Mouse (Mus musculus) left cerebral cortex, postnatal 36 days (tissue): ENCODE data around the gene Sirt3. TPM values are rescaled to one million over a fixed set of nuclear protein-coding genes. Genes with fewer than 3 reads are reported as not detected.

Experiments
- DNase-seq, 2 experiments: peaks; one replicate each; pipeline ENCODE4 v3.0.0; 2021 to 2022; ENCODE audit warnings: low spot score in 2 of 2, mixed read lengths in 1 of 2
- intact Hi-C: fragments of 180-260 bp; cut with DNase I; formaldehyde crosslinking; loops from one replicate; pipeline ENCODE4 v1.15.1; 2025
- total RNA-seq, 2 experiments: library from RNA; stranded (reverse); gene quantifications; 2 replicates each; pipeline ENCODE4 v1.2.3; 2021

The Sirt3 gene
- total RNA-seq, 2 experiments from 2014 or later: 73.1 to 78.5 TPM

DNA sequence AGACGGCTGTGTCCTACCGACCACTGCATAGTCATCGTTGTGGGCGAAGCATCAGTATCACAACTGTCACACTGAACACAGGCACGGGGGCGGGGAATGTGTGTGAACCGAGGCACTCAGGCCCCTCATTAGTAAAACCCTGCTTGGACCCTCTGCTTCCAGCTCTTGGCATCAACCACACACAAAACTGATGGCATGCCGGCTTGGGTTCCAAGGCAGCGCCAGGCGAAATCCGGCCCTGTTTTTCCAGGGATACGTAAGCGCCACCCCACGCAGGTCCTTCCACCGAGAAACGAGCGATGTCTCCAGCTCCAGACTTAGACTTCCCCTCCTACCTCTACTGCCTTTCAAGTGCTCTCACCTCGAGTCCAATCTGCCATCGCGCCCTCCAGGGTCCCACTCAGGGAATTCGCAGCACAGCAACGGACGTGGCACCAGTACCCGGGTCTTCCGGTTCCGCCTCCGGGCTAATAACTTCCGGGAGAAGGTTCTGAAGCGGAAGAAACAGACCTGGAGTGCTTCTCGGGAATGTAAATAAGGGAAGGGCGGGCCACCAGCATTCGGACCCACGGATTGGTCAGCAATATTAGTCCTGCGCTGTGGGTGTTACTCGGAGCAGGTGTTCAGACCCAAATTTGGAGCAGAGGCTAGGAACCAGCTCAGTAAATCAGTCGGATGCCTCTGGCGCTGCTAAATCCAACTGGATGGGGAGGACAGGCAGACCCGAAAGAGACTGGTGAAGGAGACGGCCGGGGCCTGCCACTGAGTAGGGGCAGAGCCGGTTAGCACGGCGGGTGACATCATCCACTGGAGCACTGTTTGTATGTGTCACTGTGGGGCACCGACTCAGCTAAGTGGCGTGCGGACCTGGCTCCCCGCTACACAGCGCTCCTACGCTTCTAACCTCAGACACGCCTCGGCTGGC lies 26.0 kb downstream of the Sirt3 start, which contains the start of gene Gm45785:
TSS of gene Gm45785 (minus strand) at position 472 of the 925 bp plus-strand sequence.
- intact Hi-C loops: loop anchor here (5.0 kb wide), 1 partner anchor 206 kb away; the partner anchor contains the start of gene B4galnt4
- DNase-seq: peak; percentile 84 to 87

DNA sequence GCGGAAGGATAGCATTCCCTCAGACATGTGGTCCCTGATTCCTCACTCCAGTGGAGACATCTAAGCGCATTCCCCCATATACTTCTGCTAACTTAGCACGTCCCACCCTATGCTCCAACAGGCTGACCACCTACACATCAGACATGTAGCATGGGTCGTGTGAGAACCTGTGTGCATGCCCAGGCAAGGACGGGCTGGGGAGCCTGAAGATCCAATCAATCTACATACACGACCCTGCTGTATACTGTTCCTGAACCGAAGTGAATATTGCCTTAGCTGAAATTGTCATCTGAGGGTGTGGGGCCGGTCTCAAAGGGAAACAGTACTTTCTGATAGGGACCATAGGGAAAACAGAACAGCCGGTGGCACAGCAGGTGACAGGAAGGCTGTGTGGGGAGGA lies 26.9 kb downstream of the Sirt3 start:
- no peak for DNase-seq
- intact Hi-C loops: loop anchor here (5.0 kb wide), 1 partner anchor 207 kb away; the partner anchor contains the start of gene B4galnt4

GRCm38 (mm10) chr7:140854483-140854882 lies 27.6 kb downstream of the Sirt3 start:
- intact Hi-C loops: no loop called here
- DNase-seq: no peak

DNA sequence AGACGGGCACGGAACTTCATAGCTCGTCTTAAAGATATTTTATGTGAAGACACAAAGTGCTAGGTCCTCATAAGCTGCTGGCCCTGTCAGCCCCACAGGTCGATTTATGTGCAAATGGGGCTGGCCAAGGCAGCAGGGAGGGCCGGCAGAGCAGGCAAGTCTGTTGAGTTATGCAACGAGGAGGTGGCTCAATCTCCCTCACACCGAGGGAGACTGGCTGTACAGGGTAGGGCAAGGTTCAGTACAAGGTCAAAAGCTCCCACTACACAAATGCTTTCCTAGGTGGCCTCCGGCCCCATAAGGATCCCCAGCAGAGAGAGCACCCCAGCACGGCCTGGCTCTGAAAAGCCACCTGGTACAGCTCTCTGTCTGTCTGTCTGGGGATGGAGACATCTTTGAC lies 28.7 kb downstream of the Sirt3 start:
- intact Hi-C loops: no loop called here
- DNase-seq: no peak

DNA sequence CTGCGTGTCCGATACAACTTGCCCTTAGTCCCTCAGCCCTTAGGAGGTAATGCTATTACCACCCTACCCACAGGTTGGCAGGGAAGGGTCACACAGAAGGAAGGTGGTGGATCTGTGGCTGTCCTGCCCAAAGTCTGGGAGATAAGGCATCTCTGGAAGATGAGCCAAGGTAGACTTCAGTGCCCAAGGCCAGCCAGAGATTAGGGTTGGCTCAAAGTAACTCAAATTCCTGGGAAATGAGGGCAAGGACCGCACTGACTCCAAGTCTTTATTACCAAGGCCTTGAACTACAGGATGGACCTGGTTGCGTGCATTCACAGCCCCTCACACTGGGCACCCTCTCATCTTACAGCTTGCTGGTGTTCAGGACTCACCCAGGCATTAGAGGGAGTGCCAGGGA lies 30.2 kb downstream of the Sirt3 start:
- intact Hi-C loops: no loop called here
- DNase-seq: no peak

DNA sequence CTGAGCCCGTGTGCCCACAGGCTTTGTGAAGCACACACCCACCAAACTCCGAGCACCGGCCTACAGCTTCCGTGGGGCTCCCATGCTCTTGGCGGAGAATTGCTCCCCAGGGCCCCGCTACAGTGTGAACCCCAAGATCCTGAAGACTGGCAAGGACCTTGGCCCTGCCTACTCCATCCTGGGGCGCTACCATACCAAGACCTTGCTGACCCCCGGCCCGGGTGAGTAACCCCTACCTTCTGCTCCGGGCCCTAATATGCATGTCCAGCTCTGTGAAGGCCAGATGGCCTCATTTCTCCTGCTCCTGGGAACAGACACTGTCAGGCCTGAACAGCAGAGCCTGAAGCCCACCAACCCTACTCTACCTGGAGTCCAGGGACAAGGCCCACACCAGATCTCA lies 33.5 kb downstream of the Sirt3 start:
- no peak for DNase-seq
- intact Hi-C loops: loop anchor here (5.0 kb wide), 1 partner anchor 324 kb away; the partner anchor contains the start of gene Rnh1

GRCm38 (mm10) chr7:140847755-140848580 lies 34.1 kb downstream of the Sirt3 start, which contains the start of gene Odf3:
TSS of gene Odf3 (plus strand) at chr7:140847805.
- no peak for DNase-seq
- intact Hi-C loops: loop anchor here (5.0 kb wide), 1 partner anchor 324 kb away; the partner anchor contains the start of gene Rnh1

DNA sequence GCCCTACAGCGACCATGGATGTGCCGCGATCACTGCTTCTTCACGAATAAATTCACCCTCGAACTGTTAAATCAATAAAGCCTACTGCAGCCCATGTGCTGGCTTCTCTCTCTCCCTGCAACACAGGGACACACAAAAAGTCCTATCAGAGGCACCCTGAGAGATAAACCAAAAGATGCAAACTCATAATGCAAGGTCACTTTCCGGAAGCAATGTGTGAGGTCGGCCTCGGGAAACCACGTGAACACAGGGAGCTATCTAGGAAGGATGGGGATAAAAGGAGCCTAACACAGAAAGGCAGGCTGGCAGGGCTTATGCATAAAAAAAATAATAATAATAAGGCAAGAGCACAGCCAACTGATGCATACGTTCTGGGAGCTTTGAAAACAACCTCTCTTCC lies 35.4 kb downstream of the Sirt3 start:
- intact Hi-C loops: loop anchor here (5.0 kb wide), 1 partner anchor 326 kb away; the partner anchor contains the start of gene Rnh1
- DNase-seq: no peak

DNA sequence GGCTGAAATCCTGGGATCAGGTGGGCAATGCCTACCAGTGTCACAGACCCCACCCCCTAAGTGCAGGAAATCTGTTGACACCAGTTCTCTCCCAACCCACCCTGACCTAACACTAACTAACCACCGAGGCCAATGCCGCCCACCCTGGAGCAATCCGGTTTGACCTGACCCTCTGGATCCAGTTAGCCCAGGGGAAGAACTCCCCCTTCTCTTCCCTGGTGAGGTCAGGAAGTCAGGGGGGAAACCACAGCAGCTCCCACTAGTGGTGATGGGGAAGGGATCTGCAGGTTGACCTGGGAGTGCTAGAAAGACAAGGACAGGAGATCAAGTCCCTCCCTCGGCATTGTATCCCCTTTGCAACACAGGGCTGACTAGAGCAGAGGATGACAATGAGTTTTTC lies 36.4 kb downstream of the Sirt3 start:
- DNase-seq: no peak
- intact Hi-C loops: loop anchor here (1.0 to 5.0 kb wide), 2 partner anchors 58 to 327 kb away; partner anchors contain the start of gene Rnh1

GRCm38 (mm10) chr7:140844905-140845665 lies 37.0 kb downstream of the Sirt3 start, which contains the start of gene Scgb1c1:
TSS of gene Scgb1c1 (plus strand) at chr7:140845547.
- intact Hi-C loops: loop anchor here (1.0 to 5.0 kb wide), 2 partner anchors 58 to 327 kb away; partner anchors contain the start of gene Rnh1
- DNase-seq: peak; percentile 80 to 89

GRCm38 (mm10) chr7:140843806-140844205 lies 38.3 kb downstream of the Sirt3 start:
- intact Hi-C loops: loop anchor here (1.0 kb wide), 1 partner anchor 204 kb away; no protein-coding TSS in a partner anchor
- no peak for DNase-seq

- intact Hi-C loops: no loop called here
- DNase-seq: no peak
Measured at GRCm38 (mm10) chr7:140840750-140841735, 41.1 kb downstream of the Sirt3 start.

DNA sequence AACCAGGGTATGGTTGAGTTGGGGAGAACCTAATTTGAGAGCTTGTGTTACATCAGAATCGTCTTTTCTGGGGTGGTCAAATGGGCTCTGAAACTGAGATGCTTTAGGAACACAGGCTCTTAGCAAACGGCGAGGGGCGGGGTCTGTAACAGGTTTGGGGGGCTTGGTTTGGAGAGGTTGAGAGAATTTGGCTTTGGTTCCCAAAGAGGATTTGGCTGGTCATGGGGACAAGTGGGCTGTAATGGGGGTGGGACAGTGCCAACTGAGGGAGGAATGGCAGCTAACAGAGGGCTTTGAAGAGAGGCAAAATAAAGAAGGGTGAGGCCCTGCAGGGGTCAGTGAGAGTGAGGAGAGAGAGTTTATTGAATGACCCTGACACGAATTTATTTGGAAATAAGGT lies 42.6 kb downstream of the Sirt3 start:
- DNase-seq: no peak
- intact Hi-C loops: no loop called here

- intact Hi-C loops: no loop called here
- DNase-seq: peak in 1 of 2 experiments; percentile 59
Measured at GRCm38 (mm10) chr7:140836243-140837115, 45.6 kb downstream of the Sirt3 start.

- intact Hi-C loops: no loop called here
- DNase-seq: no peak
Measured at GRCm38 (mm10) chr7:140835758-140836087, 46.4 kb downstream of the Sirt3 start.

DNA sequence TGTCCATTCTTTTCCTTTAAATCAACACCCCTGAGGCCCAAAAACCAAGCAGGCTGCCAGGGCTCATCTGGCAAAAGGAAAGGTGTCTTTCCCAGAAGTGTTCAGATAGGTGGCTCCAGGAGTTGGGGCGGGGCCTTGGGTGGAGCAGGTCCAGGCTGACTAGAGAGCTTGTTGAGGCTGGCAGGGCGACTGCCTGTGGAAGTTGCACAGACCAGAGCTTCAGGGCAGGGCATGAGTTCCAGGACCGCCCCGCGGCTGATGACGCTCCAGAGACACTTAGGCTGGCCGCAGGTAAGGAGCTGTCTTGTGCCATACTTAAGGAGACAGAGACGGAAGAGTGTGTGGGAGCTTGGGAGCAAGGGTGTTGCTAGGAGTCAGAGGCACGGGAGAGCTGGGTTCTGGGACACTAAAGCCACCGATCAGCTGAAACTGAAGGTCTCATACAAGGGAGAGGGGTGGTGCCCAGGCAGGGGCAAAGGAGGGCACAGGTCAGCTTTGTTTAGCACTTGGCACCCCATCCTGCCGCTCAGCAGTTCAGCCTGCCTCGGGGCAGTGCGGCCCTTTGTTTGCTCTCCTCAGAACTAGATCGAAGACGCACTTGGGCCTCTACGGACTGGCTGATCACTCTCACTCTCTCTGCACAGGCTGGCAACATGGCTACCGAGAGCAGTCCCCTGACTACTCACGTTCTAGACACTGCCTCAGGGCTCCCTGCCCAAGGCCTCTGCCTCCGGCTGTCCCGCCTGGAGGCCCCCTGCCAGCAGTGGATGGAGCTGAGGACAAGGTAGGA lies 46.9 kb downstream of the Sirt3 start, which contains the start of gene Urah:
TSS of gene Urah (plus strand) at position 51 of the 790 bp plus-strand sequence.
- no peak for DNase-seq
- intact Hi-C loops: no loop called here
